Mouse (Mus musculus) heart, embryonic 14.5 days (tissue): ENCODE data around the gene Ablim2. TPM values are rescaled to one million over a fixed set of nuclear protein-coding genes. Genes with fewer than 3 reads are reported as not detected.

Experiments used
- ATAC-seq: fragments of 200-750 bp; cut with Nextera tagmentation; 2 replicates; pipeline ENCODE4 v1.8.0; 2017; ENCODE audit warnings: low read depth, moderate TSS enrichment; ENCODE audit not compliant: insufficient number of reproducible peaks, insufficient read depth, low FRiP score
- H3K27ac ChIP-seq, 2 experiments: fragments of 200-500 bp in 1 of 2; fragments of 300-500 bp in 1 of 2; sonication (generic) in 1 of 2; replicated peaks in 1 of 2; 2 replicates each; pipeline ENCODE4 v1.5.1; 2012 to 2014; ENCODE audit warnings: low read depth in 2 of 2, low read length in 2 of 2, control low read depth in 1 of 2, mild to moderate bottlenecking in 1 of 2, mixed read lengths in 1 of 2; ENCODE audit not compliant: control insufficient read depth in 1 of 2, insufficient read depth in 1 of 2
- H3K27me3 ChIP-seq: fragments of 300-500 bp; sonication (generic); 2 replicates; pipeline ENCODE4 v1.6.1; 2014; ENCODE audit warnings: mild to moderate bottlenecking, low read length, control low read depth; ENCODE audit not compliant: control insufficient read depth, insufficient read depth
- H3K36me3 ChIP-seq: fragments of 300-500 bp; sonication (generic); 2 replicates; pipeline ENCODE4 v1.6.1; 2014; ENCODE audit warnings: mild to moderate bottlenecking, control low read depth, low read length, mixed read lengths; ENCODE audit not compliant: control insufficient read depth, insufficient read depth
- H3K4me1 ChIP-seq, 2 experiments: fragments of 200-500 bp in 1 of 2; fragments of 300-500 bp in 1 of 2; sonication (generic) in 1 of 2; 2 replicates each; pipeline ENCODE4 v1.6.1; 2012 to 2014; ENCODE audit warnings: low read length in 2 of 2, control low read depth in 1 of 2, mixed read lengths in 1 of 2; ENCODE audit not compliant: control insufficient read depth in 2 of 2, insufficient read depth in 2 of 2
- H3K4me2 ChIP-seq: fragments of 300-500 bp; sonication (generic); 2 replicates; pipeline ENCODE4 v1.6.1; 2014; ENCODE audit warnings: mild to moderate bottlenecking, low read length
- H3K4me3 ChIP-seq, 2 experiments: fragments of 200-500 bp in 1 of 2; fragments of 300-500 bp in 1 of 2; sonication (generic) in 1 of 2; 2 replicates each; pipeline ENCODE4 v1.5.1; 2012 to 2014; ENCODE audit warnings: low read length in 2 of 2, mild to moderate bottlenecking in 2 of 2, control low read depth in 1 of 2, low read depth in 1 of 2, moderate library complexity in 1 of 2; ENCODE audit not compliant: control insufficient read depth in 1 of 2, insufficient read depth in 1 of 2
- H3K9ac ChIP-seq: fragments of 300-500 bp; sonication (generic); 2 replicates; pipeline ENCODE4 v1.6.1; 2014; ENCODE audit warnings: mild to moderate bottlenecking, low read length
- H3K9me3 ChIP-seq: fragments of 300-500 bp; sonication (generic); 2 replicates; pipeline ENCODE4 v1.6.1; 2016; ENCODE audit warnings: low read length, control low read depth; ENCODE audit not compliant: control insufficient read depth
- WGBS: fragments of 180-500 bp; shearing (Covaris S2); extraction: QIAGEN DNeasy Blood & Tissue Kit; methylation state at CpG from one replicate; pipeline ENCODE4 v1.1.7; 2014; 5-methylcytosine and 5-hydroxymethylcytosine counted together
- polyA plus RNA-seq: library from polyadenylated mRNA; unstranded; fragments of >200 nt; fragmentation: Nextera tagmentation; extraction: Ambion mirVana; gene quantifications from 2 replicates; pipeline ENCODE4 v1.2.1, GENCODE M21; 2014

Gene Ablim2
- polyA plus RNA-seq, result 3.7 and 4.0 TPM in 2 replicates

DNA sequence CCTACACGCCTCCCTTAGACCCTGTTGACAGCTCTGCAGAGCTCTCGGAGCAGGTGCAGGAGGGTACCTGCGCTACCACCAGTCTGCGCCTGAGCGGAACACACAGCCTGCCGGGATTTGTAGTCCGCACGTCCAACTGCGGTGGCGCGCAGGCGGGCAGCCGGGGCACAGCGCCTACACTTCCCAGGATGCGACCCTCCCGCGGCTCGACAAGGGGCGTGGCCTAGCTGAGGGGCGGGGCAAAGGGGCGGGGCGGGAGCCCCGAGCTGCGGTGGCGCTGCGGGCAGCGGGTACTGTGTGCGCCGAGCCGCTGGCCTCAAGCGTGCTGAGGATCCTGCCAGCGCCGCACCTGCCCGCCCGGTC lies at the start of gene Ablim2:
Ablim2 (plus strand) TSS at position 242 of the 363 bp plus-strand sequence.
- no peak within 1 kb of the TSS for H3K27ac ChIP-seq
- under 1% methylated on average over 35 of the region's 35 CpGs for WGBS
- ATAC-seq, result peak; percentile 90
- H3K36me3 ChIP-seq, result no peaks in the 10 kb centered on the region
- H3K27me3 ChIP-seq, result peaks cover 39% of the 10 kb centered on the region
- peak within 1 kb of the TSS; percentile 100 for H3K4me2 ChIP-seq
- peaks cover 11% of the 10 kb centered on the region in 2 experiments; a peak in 3 of 4 replicates for H3K4me1 ChIP-seq
- peak within 1 kb of the TSS; percentile 61 to 73 for H3K4me3 ChIP-seq
- no peaks in the 10 kb centered on the region for H3K9me3 ChIP-seq
- H3K9ac ChIP-seq, result peak within 1 kb of the TSS; percentile 75

GRCm38 (mm10) chr5:35710481-35710880 lies 47.2 kb upstream of the Ablim2 start:
- Histone ChIP-seq H3K36me3 (peaks cover 14% of the 10 kb centered on the region; the same call in 1 of the 2 replicates), H3K9me3 (no peaks in the 10 kb centered on the region), H3K4me2 (no peak overlapping the region), H3K4me1 (peaks cover 0 to 2% of the 10 kb centered on the region in 2 experiments; a peak in 1 of 4 replicates), H3K27ac (no peak overlapping the region), H3K9ac (no peak overlapping the region), H3K4me3 (no peak overlapping the region), H3K27me3 (no peaks in the 10 kb centered on the region)
- ATAC-seq, result no peak
- WGBS, result 72% methylated on average over 3 of the region's 3 CpGs

DNA sequence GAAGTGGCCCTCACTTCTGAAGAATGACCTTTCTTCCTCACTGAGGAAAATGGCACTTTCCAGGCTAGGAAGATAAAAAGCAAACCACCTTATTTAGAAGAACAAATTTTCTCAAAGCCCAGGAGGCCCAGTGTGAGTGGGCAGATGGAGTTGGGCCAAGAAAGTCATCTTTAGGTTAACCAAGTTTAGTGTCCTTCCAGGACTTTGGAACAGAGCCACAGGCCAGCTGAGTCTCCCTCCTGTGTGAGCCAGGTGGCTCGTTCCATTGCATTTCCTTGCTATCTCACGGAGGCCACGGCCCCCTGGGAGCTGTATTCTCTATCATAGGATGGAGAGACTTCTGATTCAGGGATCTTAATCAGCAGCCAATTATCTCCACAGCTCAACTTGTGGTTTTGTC lies 46.7 kb upstream of the Ablim2 start:
- Histone ChIP-seq H3K9me3 (no peaks in the 10 kb centered on the region), H3K36me3 (peaks cover 13% of the 10 kb centered on the region; the same call in 1 of the 2 replicates), H3K4me3 (no peak overlapping the region), H3K27me3 (no peaks in the 10 kb centered on the region), H3K9ac (no peak overlapping the region), H3K27ac (no peak overlapping the region), H3K4me1 (peaks cover 0 to 2% of the 10 kb centered on the region in 2 experiments; a peak in 1 of 4 replicates), H3K4me2 (no peak overlapping the region)
- 61% methylated on average over 3 of the region's 3 CpGs for WGBS
- no peak for ATAC-seq

DNA sequence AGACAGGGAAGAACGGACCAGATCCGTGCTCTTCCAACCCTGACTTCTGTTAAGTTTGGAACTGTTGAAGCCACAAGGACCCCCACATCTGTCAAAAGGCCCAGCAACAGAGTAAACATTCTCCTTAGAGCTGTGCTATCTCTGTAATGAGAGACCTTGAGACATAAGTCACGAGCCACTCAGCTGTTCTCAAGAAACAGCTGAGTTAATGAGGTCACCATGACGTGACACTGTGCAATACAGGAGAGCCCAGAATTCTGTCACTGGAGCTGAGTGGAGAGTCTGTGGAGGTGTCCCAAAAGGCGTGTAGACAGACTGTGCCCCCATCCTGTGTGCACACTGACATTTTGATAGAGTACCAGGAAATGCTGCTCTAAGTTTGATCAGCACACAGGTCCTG lies 45.2 kb upstream of the Ablim2 start:
- H3K4me3 ChIP-seq, result no peak overlapping the region
- no peak overlapping the region for H3K9ac ChIP-seq
- peaks cover 9% of the 10 kb centered on the region; the same call in 1 of the 2 replicates for H3K36me3 ChIP-seq
- H3K27ac ChIP-seq, result no peak overlapping the region
- H3K4me1 ChIP-seq, result peaks cover 0 to 2% of the 10 kb centered on the region in 2 experiments; a peak in 1 of 4 replicates
- no peaks in the 10 kb centered on the region for H3K9me3 ChIP-seq
- WGBS, result 65% methylated on average over 5 of the region's 5 CpGs
- no peaks in the 10 kb centered on the region for H3K27me3 ChIP-seq
- no peak overlapping the region for H3K4me2 ChIP-seq
- ATAC-seq, result no peak

- 46% methylated on average over 13 of the region's 13 CpGs for WGBS
Measured at GRCm38 (mm10) chr5:35713649-35714354, 43.9 kb upstream of the Ablim2 start.

GRCm38 (mm10) chr5:35717455-35717854 lies 40.2 kb upstream of the Ablim2 start:
- WGBS, result 82% methylated on average over 5 of the region's 5 CpGs
- H3K4me1 ChIP-seq, result peaks cover 22 to 32% of the 10 kb centered on the region in 2 experiments
- no peak overlapping the region for H3K4me2 ChIP-seq
- H3K4me3 ChIP-seq, result no peak overlapping the region
- no peak for ATAC-seq
- no peak overlapping the region for H3K9ac ChIP-seq
- H3K27ac ChIP-seq, result no peak overlapping the region
- H3K36me3 ChIP-seq, result peaks cover 8% of the 10 kb centered on the region; the same call in 1 of the 2 replicates
- H3K27me3 ChIP-seq, result no peaks in the 10 kb centered on the region
- no peaks in the 10 kb centered on the region for H3K9me3 ChIP-seq

More at GRCm38 (mm10) chr5:35713649-35714354, 43.9 kb upstream of the Ablim2 start:
- peak; percentile 60; the same call in 1 of the 2 replicates for ATAC-seq
- Histone ChIP-seq H3K4me2 (no peak overlapping the region), H3K4me1 (peaks cover 5 to 8% of the 10 kb centered on the region in 2 experiments; a peak in 3 of 4 replicates), H3K36me3 (peaks cover 11% of the 10 kb centered on the region; the same call in 1 of the 2 replicates), H3K9me3 (no peaks in the 10 kb centered on the region), H3K27me3 (no peaks in the 10 kb centered on the region), H3K9ac (no peak overlapping the region), H3K4me3 (no peak overlapping the region), H3K27ac (no peak overlapping the region)

DNA sequence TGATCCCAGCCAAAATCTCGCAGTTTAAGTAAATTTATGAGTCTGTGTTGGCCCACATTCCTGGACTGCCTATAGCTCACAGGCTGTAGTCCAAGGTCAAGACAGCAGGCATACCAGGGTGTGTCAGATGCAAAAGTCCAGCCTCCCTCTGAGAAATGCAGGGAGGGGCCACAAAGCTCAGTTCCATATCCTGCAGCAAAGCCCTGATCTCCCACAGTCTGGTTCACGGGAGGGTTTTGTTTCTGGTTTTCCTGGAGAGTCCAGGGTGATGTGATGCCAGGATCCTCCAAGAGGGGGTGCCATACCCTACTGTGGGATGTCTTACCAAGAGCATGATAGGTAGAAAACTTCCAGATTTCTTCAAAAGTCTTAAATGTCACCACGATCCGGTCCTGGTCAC lies 39.7 kb upstream of the Ablim2 start:
- ATAC-seq, result no peak
- peaks cover 26 to 37% of the 10 kb centered on the region in 2 experiments for H3K4me1 ChIP-seq
- 45% methylated on average over 4 of the region's 4 CpGs for WGBS

More for the DNA sequence above, 39.7 kb upstream of the Ablim2 start:
- Histone ChIP-seq H3K36me3 (peaks cover 8% of the 10 kb centered on the region; the same call in 1 of the 2 replicates), H3K9me3 (no peaks in the 10 kb centered on the region), H3K9ac (no peak overlapping the region), H3K4me3 (no peak overlapping the region), H3K27me3 (no peaks in the 10 kb centered on the region), H3K4me2 (no peak overlapping the region), H3K27ac (no peak overlapping the region)
